Mouse (Mus musculus): ENCODE results near the gene Vdr.

Gene Vdr

GRCm38 (mm10) chr15:97830253-97830787 lies 80.1 kb downstream of the Vdr start:
- DNase-seq (ENCODE audit: low read depth), result peak; percentile 66

GRCm38 (mm10) chr15:97829432-97829831 lies 81.0 kb downstream of the Vdr start:
- peak; percentile 49 for DNase-seq (ENCODE audit: low read depth)

DNA sequence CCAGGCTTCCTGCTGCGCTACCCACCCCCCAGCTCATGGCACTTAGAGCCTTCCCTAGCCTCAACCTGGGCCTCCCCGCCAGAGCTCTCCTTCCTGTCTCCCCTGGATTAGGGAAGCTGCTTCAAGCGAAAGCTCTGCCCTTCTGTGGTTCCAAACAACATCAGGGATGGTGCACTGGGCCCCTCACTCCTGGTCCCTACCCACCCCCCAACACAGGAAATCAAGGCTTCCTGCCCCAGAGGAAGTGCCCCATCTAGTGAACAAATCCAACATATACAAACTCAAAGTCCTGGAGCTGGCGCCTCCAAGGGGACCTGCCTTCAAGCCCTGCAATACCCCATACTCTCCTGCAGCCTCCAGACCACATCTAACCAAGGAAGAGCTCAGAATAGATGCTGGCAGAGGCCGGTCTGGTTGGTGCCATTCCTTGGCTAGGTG lies 81.5 kb downstream of the Vdr start:
- peak; percentile 78 for DNase-seq (ENCODE audit: low read depth)

GRCm38 (mm10) chr15:97828221-97828842 lies 82.1 kb downstream of the Vdr start:
- no peak for DNase-seq (ENCODE audit: low read depth)

DNA sequence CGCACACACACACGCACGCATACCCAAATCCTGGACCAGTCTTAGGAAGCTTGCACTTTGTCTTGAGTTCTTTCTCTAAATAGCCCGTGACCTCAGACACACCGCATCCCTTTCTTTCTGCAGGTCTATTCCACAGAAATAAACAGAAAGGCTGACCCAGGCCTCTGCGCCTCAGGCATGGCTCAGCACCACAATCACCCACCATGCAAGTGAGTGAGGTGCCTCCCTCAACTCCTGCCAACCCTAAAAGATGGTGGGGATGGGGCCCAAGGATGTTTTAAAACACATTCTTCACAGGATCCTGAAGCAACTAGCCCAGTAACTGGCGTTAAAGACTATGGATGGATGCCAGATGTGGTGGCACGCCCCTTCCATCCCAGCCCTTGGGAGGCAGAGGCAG lies 83.0 kb downstream of the Vdr start:
- no peak for DNase-seq (ENCODE audit: low read depth)

- DNase-seq (ENCODE audit: low read depth), result no peak
Observed at GRCm38 (mm10) chr15:97826588-97827261, 83.7 kb downstream of the Vdr start.

- no peak for DNase-seq (ENCODE audit: low read depth)
Observed at GRCm38 (mm10) chr15:97825941-97826587, 84.4 kb downstream of the Vdr start.

- DNase-seq (ENCODE audit: low read depth), result peak; percentile 97
Observed at GRCm38 (mm10) chr15:97825071-97825940, 85.1 kb downstream of the Vdr start.

- no peak for DNase-seq (ENCODE audit: low read depth)
Observed at GRCm38 (mm10) chr15:97824042-97824441, 86.4 kb downstream of the Vdr start.

DNA sequence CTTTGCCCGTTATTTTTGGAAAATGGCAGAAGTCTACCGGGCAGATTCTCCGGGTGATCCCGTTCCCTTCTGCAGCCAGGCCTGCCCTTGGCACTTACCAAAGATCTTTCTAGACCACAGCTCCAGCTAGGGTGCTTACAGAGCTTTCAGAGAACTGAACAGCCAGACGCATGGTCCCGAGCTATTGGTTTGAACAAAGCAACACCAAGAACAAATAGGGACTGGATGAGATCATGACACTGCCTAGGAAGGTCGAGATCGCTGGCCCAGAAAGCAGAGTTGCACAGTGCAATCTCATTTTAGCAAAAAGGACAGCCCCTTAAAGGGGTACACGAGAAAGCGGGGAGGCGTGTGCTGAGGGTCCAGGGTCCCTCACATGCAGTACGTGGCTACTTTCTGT lies 87.0 kb downstream of the Vdr start:
- no peak for DNase-seq (ENCODE audit: low read depth)

GRCm38 (mm10) chr15:97822545-97823228 lies 87.7 kb downstream of the Vdr start:
- peak; percentile 59 for DNase-seq (ENCODE audit: low read depth)

- peak; percentile 69 for DNase-seq (ENCODE audit: low read depth)
Observed at GRCm38 (mm10) chr15:97821983-97822363, 88.5 kb downstream of the Vdr start.

- DNase-seq (ENCODE audit: low read depth), result peak; percentile 90
Observed at GRCm38 (mm10) chr15:97821321-97821982, 89.0 kb downstream of the Vdr start.

DNA sequence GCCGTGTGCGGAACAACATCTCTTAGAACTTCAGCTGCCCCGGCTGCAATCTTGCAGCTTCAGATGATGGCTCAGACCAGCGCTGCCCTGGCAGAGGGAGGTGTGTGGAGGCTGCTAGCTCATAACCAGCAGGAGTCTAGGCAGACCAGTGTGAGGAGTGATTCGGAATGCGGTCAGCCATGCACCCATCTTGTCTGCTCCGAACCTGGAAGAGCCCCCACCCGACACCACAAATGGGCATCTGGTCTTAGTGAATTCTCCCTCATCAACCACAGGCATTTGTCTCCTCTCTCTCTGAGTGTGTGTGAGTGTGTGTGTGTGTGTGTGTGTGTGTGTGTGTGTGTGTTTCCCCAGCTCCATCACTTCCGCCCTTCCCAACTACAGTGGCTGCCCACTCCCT lies 90.5 kb downstream of the Vdr start:
- DNase-seq (ENCODE audit: low read depth), result peak; percentile 10

GRCm38 (mm10) chr15:97816199-97816994 lies 94.0 kb downstream of the Vdr start:
- peak; percentile 57 for DNase-seq (ENCODE audit: low read depth)

- DNase-seq (ENCODE audit: low read depth), result no peak
Observed at GRCm38 (mm10) chr15:97815254-97815653, 95.2 kb downstream of the Vdr start.

DNA sequence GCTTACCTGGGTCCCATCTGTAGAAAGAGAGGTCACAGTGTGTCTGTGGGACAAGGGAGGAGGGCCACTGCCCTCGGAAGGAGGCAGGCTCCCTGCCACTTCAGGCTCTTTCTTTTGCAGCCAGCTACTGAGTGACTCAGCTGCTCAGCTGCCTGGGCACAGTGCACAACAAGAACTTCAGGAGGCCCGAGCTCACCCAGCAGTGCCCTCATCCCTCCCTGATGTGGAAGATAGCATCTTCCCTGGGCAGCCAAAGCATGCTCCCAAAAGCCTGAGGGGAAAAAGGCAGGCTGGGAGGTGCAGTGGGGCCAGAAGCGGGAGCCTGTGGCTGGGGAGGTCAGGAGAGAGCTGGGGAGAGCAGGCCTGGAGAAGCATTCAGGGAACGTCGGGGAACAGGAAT lies 95.7 kb downstream of the Vdr start:
- DNase-seq (ENCODE audit: low read depth), result no peak

- no peak for DNase-seq (ENCODE audit: low read depth)
Observed at GRCm38 (mm10) chr15:97813452-97814204, 96.8 kb downstream of the Vdr start.

GRCm38 (mm10) chr15:97812875-97813274 lies 97.6 kb downstream of the Vdr start:
- DNase-seq (ENCODE audit: low read depth), result no peak
